Mouse (Mus musculus) liver, adult 2 months (tissue): ENCODE data around the gene Hnrnph2.

Experiments
- CTCF ChIP-seq: fragments of 200-500 bp; IDR thresholded peaks from 2 replicates; pipeline ENCODE4 v1.5.1; 2011; ENCODE audit warnings: low read depth, low read length, control low read depth
- POLR2A ChIP-seq: fragments of 200-500 bp; IDR thresholded peaks from 2 replicates; pipeline ENCODE4 v1.6.1; 2011; ENCODE audit warnings: low read length, control low read depth; ENCODE audit not compliant: insufficient read depth; ENCODE audit errors: extremely low read depth

DNA sequence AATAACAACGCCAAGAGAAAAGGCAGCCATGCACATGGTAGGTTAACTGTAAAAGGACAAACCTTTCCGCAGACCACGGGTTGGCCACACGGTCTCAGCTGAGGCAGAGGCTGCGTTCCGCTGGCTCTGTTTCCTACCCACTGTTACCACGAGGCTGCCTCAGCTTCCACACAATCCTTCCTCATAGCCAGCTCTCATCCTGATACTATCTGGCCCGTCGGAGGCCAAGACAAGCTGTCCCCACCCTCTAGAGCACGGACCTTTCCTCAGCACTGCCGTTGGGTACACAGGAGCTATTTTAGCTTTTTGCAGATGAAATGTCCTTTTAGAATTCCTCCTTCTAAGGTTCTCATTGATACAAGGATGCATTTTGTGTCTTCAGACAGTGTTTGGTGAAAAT lies 18.7 kb upstream of the Hnrnph2 start:
- TF ChIP-seq POLR2A (no peak), CTCF (no peak)
